Mouse (Mus musculus): ENCODE results near the gene Zbtb7a.
"Not testable (repeated sequence)": the region's sequence is repeated elsewhere in the genome, so short reads cannot be mapped to it uniquely, and the experiment has no call there.

Zbtb7a gene

GRCm38 (mm10) chr10:81168521-81169244 lies 33.7 kb downstream of the Zbtb7a start:
- peak; percentile 49 for DNase-seq (ENCODE audit: low spot score)

GRCm38 (mm10) chr10:81169411-81169900 lies 34.4 kb downstream of the Zbtb7a start:
- not testable (repeated sequence) for DNase-seq (ENCODE audit: low spot score)

- peak; percentile 66 for DNase-seq (ENCODE audit: low spot score)
Observed at GRCm38 (mm10) chr10:81173132-81173531, 38.1 kb downstream of the Zbtb7a start.

GRCm38 (mm10) chr10:81174617-81175344 lies 39.8 kb downstream of the Zbtb7a start:
- DNase-seq (ENCODE audit: low spot score) = peak; percentile 73

- not testable (repeated sequence) for DNase-seq (ENCODE audit: low spot score)
Observed at GRCm38 (mm10) chr10:81175345-81175701, 40.3 kb downstream of the Zbtb7a start.

GRCm38 (mm10) chr10:81175936-81176465 lies 41.0 kb downstream of the Zbtb7a start:
- no peak for DNase-seq (ENCODE audit: low spot score)

GRCm38 (mm10) chr10:81176466-81177271 lies 41.6 kb downstream of the Zbtb7a start, which contains the start of gene Eef2:
Gene Eef2, plus strand, starts transcription at chr10:81176631.
- peak; percentile 99 for DNase-seq (ENCODE audit: low spot score)

- DNase-seq (ENCODE audit: low spot score) = no peak
Observed at GRCm38 (mm10) chr10:81177491-81177925, 42.5 kb downstream of the Zbtb7a start.

GRCm38 (mm10) chr10:81177958-81178712 lies 43.1 kb downstream of the Zbtb7a start:
- DNase-seq (ENCODE audit: low spot score) = no peak

GRCm38 (mm10) chr10:81178927-81179326 lies 43.9 kb downstream of the Zbtb7a start:
- no peak for DNase-seq (ENCODE audit: low spot score)

- DNase-seq (ENCODE audit: low spot score) = no peak
Observed at GRCm38 (mm10) chr10:81179451-81180342, 44.7 kb downstream of the Zbtb7a start.

GRCm38 (mm10) chr10:81180946-81181345 lies 45.9 kb downstream of the Zbtb7a start:
- DNase-seq (ENCODE audit: low spot score) = no peak

- not testable (repeated sequence) for DNase-seq (ENCODE audit: low spot score)
Observed at GRCm38 (mm10) chr10:81181860-81182259, 46.8 kb downstream of the Zbtb7a start.

GRCm38 (mm10) chr10:81182336-81183333 lies 47.6 kb downstream of the Zbtb7a start, which contains the start of gene Dapk3:
Gene Dapk3, plus strand, starts transcription at chr10:81183005.
- peak; percentile 91 for DNase-seq (ENCODE audit: low spot score)

- DNase-seq (ENCODE audit: low spot score) = no peak
Observed at GRCm38 (mm10) chr10:81183805-81184204, 48.8 kb downstream of the Zbtb7a start, which contains the start of gene 4930442H23Rik. Gene 4930442H23Rik, minus strand, starts transcription at chr10:81183849.

- DNase-seq (ENCODE audit: low spot score) = no peak
Observed at GRCm38 (mm10) chr10:81184765-81185164, 49.7 kb downstream of the Zbtb7a start.

GRCm38 (mm10) chr10:81187161-81187560 lies 52.1 kb downstream of the Zbtb7a start:
- DNase-seq (ENCODE audit: low spot score) = no peak

GRCm38 (mm10) chr10:81189821-81190220 lies 54.8 kb downstream of the Zbtb7a start:
- DNase-seq (ENCODE audit: low spot score) = no peak
